Mouse (Mus musculus) gastrocnemius, adult 8-10 months (tissue): ENCODE measurements around the gene Gm20388. TPM values are rescaled to one million over a fixed set of nuclear protein-coding genes. Genes with fewer than 3 reads are reported as not detected.
A peak's percentile ranks its signal among the peaks of the same experiment; 100 is the strongest.

Experiments used
- DNase-seq, 2 experiments: peaks; one replicate each; pipeline ENCODE4 v3.0.0; 2022; ENCODE audit warnings: low spot score in 2 of 2
- total RNA-seq, 4 experiments: library from RNA; stranded (reverse); gene quantifications; 2 replicates each; pipeline ENCODE4 v1.2.4; 2022

Gene Gm20388
- total RNA-seq, 4 experiments from 2014 or later, result 4.4 to 20.0 (median 7.9) TPM; not detected in 1

- DNase-seq, result peak; percentile 23 to 58
Observed at GRCm38 (mm10) chr8:124231485-124232279, 4321.0 kb downstream of the Gm20388 start.

- no peak for DNase-seq
Observed at GRCm38 (mm10) chr8:124232280-124232600, 4321.6 kb downstream of the Gm20388 start.

GRCm38 (mm10) chr8:124234496-124234895 is 4323.9 kb downstream of the Gm20388 start:
- no peak for DNase-seq

GRCm38 (mm10) chr8:124235536-124235935 is 4324.9 kb downstream of the Gm20388 start:
- DNase-seq, result no peak

- DNase-seq, result no peak
Observed at GRCm38 (mm10) chr8:124239350-124239749, 4328.7 kb downstream of the Gm20388 start.

GRCm38 (mm10) chr8:124240932-124241331 is 4330.3 kb downstream of the Gm20388 start:
- no peak for DNase-seq

- DNase-seq, result no peak
Observed at GRCm38 (mm10) chr8:124242208-124242607, 4331.6 kb downstream of the Gm20388 start.

- no peak for DNase-seq
Observed at GRCm38 (mm10) chr8:124242913-124243312, 4332.3 kb downstream of the Gm20388 start.

- DNase-seq, result no peak
Observed at GRCm38 (mm10) chr8:124247581-124247980, 4336.9 kb downstream of the Gm20388 start.

GRCm38 (mm10) chr8:124248688-124249087 is 4338.0 kb downstream of the Gm20388 start:
- DNase-seq, result no peak

- no peak for DNase-seq
Observed at GRCm38 (mm10) chr8:124250255-124250654, 4339.6 kb downstream of the Gm20388 start.

GRCm38 (mm10) chr8:124250785-124251184 is 4340.1 kb downstream of the Gm20388 start:
- no peak for DNase-seq

- DNase-seq, result no peak
Observed at GRCm38 (mm10) chr8:124252533-124252950, 4341.9 kb downstream of the Gm20388 start.

- no peak for DNase-seq
Observed at GRCm38 (mm10) chr8:124253939-124254338, 4343.3 kb downstream of the Gm20388 start.

GRCm38 (mm10) chr8:124256841-124257240 is 4346.2 kb downstream of the Gm20388 start:
- no peak for DNase-seq

GRCm38 (mm10) chr8:124257363-124257762 is 4346.7 kb downstream of the Gm20388 start:
- peak; percentile 38 to 58 for DNase-seq

- no peak for DNase-seq
Observed at GRCm38 (mm10) chr8:124259146-124259545, 4348.5 kb downstream of the Gm20388 start.

GRCm38 (mm10) chr8:124259925-124260324 is 4349.3 kb downstream of the Gm20388 start:
- no peak for DNase-seq

- DNase-seq, result no peak
Observed at GRCm38 (mm10) chr8:124260371-124260770, 4349.7 kb downstream of the Gm20388 start.

- DNase-seq, result no peak
Observed at GRCm38 (mm10) chr8:124263058-124263457, 4352.4 kb downstream of the Gm20388 start.

- DNase-seq, result no peak
Observed at GRCm38 (mm10) chr8:124264032-124264431, 4353.4 kb downstream of the Gm20388 start.

GRCm38 (mm10) chr8:124264671-124265070 is 4354.0 kb downstream of the Gm20388 start:
- DNase-seq, result no peak

- DNase-seq, result no peak
Observed at GRCm38 (mm10) chr8:124265130-124265529, 4354.5 kb downstream of the Gm20388 start.
